Comparison of ENCODE assay signal across 7 mouse cellular contexts in genomic region chr3:152192238-152192931, GRCm38 (mm10). TPM values are rescaled to one million over a fixed set of nuclear protein-coding genes. Genes with fewer than 3 reads are reported as not detected.
A peak's percentile ranks its signal among the peaks of the same experiment; 100 is the strongest.
DNase-seq lines count a peak whose midpoint lies in the region; ATAC-seq and TF ChIP-seq lines count a peak whose summit lies in the region.

No protein-coding gene starts in this region.

- no peaks in the 10 kb centered on the region for H3K9me3 ChIP-seq in forebrain, postnatal 0 days (ENCODE audit: low read length)
- no peaks in the 10 kb centered on the region for H3K9me3 ChIP-seq in midbrain, embryonic 10.5 days (replicated peaks)

- no peak for ATAC-seq in forebrain, postnatal 0 days

- H3K4me1 ChIP-seq in forebrain, postnatal 0 days (ENCODE audit: insufficient read depth): peaks cover 14% of the 10 kb centered on the region; the same call in 1 of the 2 replicates
- peaks cover 25% of the 10 kb centered on the region for H3K4me1 ChIP-seq in midbrain, embryonic 10.5 days

- peaks cover 65% of the 10 kb centered on the region for H3K79me2 ChIP-seq in C2C12 (ENCODE audit: control insufficient read depth, insufficient read depth)

- H3K27ac ChIP-seq in forebrain, postnatal 0 days (ENCODE audit: low read depth, low read length): no peak overlapping the region
- H3K27ac ChIP-seq in midbrain, embryonic 10.5 days (replicated peaks): 0 out of 2 replicates have a peak overlapping the region, but pooled peaks have one; percentile 23

- H3K79me3 ChIP-seq in C2C12 (ENCODE audit: low read depth): peaks cover 55% of the 10 kb centered on the region

- H3ac ChIP-seq in C2C12 (ENCODE audit: control insufficient read depth, insufficient read length, low read depth): peak overlapping the region; percentile 34

- peaks cover 4% of the 10 kb centered on the region for H3K36me3 ChIP-seq in C2C12 (ENCODE audit: control insufficient read depth, insufficient read depth)
- H3K36me3 ChIP-seq in forebrain, postnatal 0 days (ENCODE audit: insufficient read depth): no peaks in the 10 kb centered on the region
- no peaks in the 10 kb centered on the region for H3K36me3 ChIP-seq in midbrain, embryonic 10.5 days

- peak overlapping the region; percentile 40; the same call in 1 of the 2 replicates for H3K9ac ChIP-seq in forebrain, postnatal 0 days

- peak overlapping the region; percentile 64 for H3K4me3 ChIP-seq in C2C12 (ENCODE audit: insufficient read depth, poor library complexity, severe bottlenecking)
- peak overlapping the region; percentile 48 for H3K4me3 ChIP-seq in forebrain, postnatal 0 days (ENCODE audit: low read depth, low read length)
- peak overlapping the region; percentile 52 for H3K4me3 ChIP-seq in midbrain, embryonic 10.5 days

- 15% methylated on average over 9 of the region's 11 CpGs for WGBS in forebrain, postnatal 0 days
- WGBS in midbrain, embryonic 10.5 days: 67% methylated on average over 11 of the region's 11 CpGs

- H3K27me3 ChIP-seq in C2C12 (ENCODE audit: control insufficient read depth, insufficient read depth, insufficient read length): no peaks in the 10 kb centered on the region
- no peaks in the 10 kb centered on the region for H3K27me3 ChIP-seq in forebrain, postnatal 0 days (ENCODE audit: insufficient read depth, low read length)
- peaks cover 5% of the 10 kb centered on the region; the same call in 1 of the 2 replicates for H3K27me3 ChIP-seq in midbrain, embryonic 10.5 days (ENCODE audit: low read depth, poor library complexity, severe bottlenecking)

- peak overlapping the region; percentile 59 for H3K4me2 ChIP-seq in forebrain, postnatal 0 days (ENCODE audit: low read depth)

- peak; percentile 61 for DNase-seq in MN1 (ENCODE audit: low spot score)
- peak; percentile 26 for DNase-seq in forebrain, postnatal 0 days
- DNase-seq in kidney, postnatal 14 days: peak; percentile 66
- no peak for DNase-seq in midbrain, embryonic 10.5 days (ENCODE audit: low spot score)
- no peak for DNase-seq in left cerebral cortex, adult 8-10 months (ENCODE audit: low spot score in 2 of 2)
- DNase-seq in urinary bladder, postnatal 36 days (ENCODE audit: low spot score in 2 of 2): no peak

- TF ChIP-seq CTCF in C2C12 (IDR thresholded peaks at IDR 0.05; ENCODE audit: control insufficient read depth, insufficient read depth, insufficient read length): no peak
- no peak for TF ChIP-seq CTCF in forebrain, postnatal 0 days (IDR thresholded peaks at IDR 0.05; ENCODE audit: low read depth)

TF ChIP-seq in C2C12, 6 proteins besides CTCF, POLR2A, EP300 and RAD21:
- TF ChIP-seq MAX (IDR thresholded peaks at IDR 0.05): no peak
- TF ChIP-seq FOSL1 (IDR thresholded peaks at IDR 0.05; ENCODE audit: insufficient read depth, low read length, poor library complexity, severe bottlenecking): no peak
- TF ChIP-seq CEBPB (IDR thresholded peaks at IDR 0.05; ENCODE audit: low read depth): no peak
- TF ChIP-seq MYOG (IDR thresholded peaks at IDR 0.05; ENCODE audit: control insufficient read depth, extremely low read depth, insufficient read length): no peak
- no peak for TF ChIP-seq USF1 (IDR thresholded peaks at IDR 0.05; ENCODE audit: low read depth)
- TF ChIP-seq MYOD1 (IDR thresholded peaks at IDR 0.05; ENCODE audit: control insufficient read depth, insufficient read length, low read depth): no peak
TF ChIP-seq in C2C12: peak in this region for 0.

RNA-seq across cellular contexts. Expression of gene Dnajb4, which starts 17.7 kb away (rescaled TPM):
- 11.7 TPM for polyA plus RNA-seq in C2C12 (2012; fragmentation: generic; extraction: Trizol)
- 36.1 and 39.7 TPM in 2 replicates for total RNA-seq in forebrain, postnatal 0 days (2014; rRNA removed)
- 28.9 and 41.5 TPM in 2 replicates for polyA plus RNA-seq in forebrain, postnatal 0 days (2015; fragmentation: Nextera tagmentation; extraction: Ambion mirVana)
- polyA plus RNA-seq in midbrain, embryonic 10.5 days (2016; fragmentation: Nextera tagmentation; extraction: Ambion mirVana): 20.1 and 22.6 TPM in 2 replicates
- 10 to 100 TPM; 62.7 to 70.1 (median 65.9) TPM for total RNA-seq in left cerebral cortex, adult 8-10 months (2022)

RNA-seq across cellular contexts. Expression of gene Fubp1, which starts 17.8 kb away (rescaled TPM):
- polyA plus RNA-seq in C2C12 (2012; fragmentation: generic; extraction: Trizol): 53.4 TPM
- total RNA-seq in forebrain, postnatal 0 days (2014; rRNA removed): 230 and 257 TPM in 2 replicates
- 127 and 135 TPM in 2 replicates for polyA plus RNA-seq in forebrain, postnatal 0 days (2015; fragmentation: Nextera tagmentation; extraction: Ambion mirVana)
- 411 and 422 TPM in 2 replicates for polyA plus RNA-seq in midbrain, embryonic 10.5 days (2016; fragmentation: Nextera tagmentation; extraction: Ambion mirVana)
- total RNA-seq in left cerebral cortex, adult 8-10 months (2022): 100 to 1,000 TPM in 3 of 4 experiments, 10 to 100 TPM in 1; 98.9 to 115 (median 104) TPM

RNA-seq across cellular contexts. Expression of gene Gipc2, which starts 26.4 kb away (rescaled TPM):
- polyA plus RNA-seq in C2C12 (2012; fragmentation: generic; extraction: Trizol): 1.2 TPM
- 12.0 and 13.9 TPM in 2 replicates for total RNA-seq in forebrain, postnatal 0 days (2014; rRNA removed)
- polyA plus RNA-seq in forebrain, postnatal 0 days (2015; fragmentation: Nextera tagmentation; extraction: Ambion mirVana): 5.1 and 6.3 TPM in 2 replicates
- polyA plus RNA-seq in midbrain, embryonic 10.5 days (2016; fragmentation: Nextera tagmentation; extraction: Ambion mirVana): 0.95 and 1.5 TPM in 2 replicates
- 1 to 10 TPM; 3.3 to 6.7 (median 5.0) TPM for total RNA-seq in left cerebral cortex, adult 8-10 months (2022)

Comparison
In these comparisons a context has a peak if more than half of its experiments do, and no peak if none do; other contexts are left out.
1. DNase-seq: peak in MN1 (single experiment), forebrain, postnatal 0 days (single experiment) and kidney, postnatal 14 days (single experiment); none in midbrain, embryonic 10.5 days (single experiment), left cerebral cortex, adult 8-10 months (0 of 2) and urinary bladder, postnatal 36 days (0 of 2).
2. Peak in every context shown above with its lines, with median percentiles within 50 percentile points of each other: H3K4me3 ChIP-seq.